In genomic region chr4:151127636-151128548, GRCm38 (mm10) we compare ENCODE assay signal across 9 mouse cellular contexts. TPM values are rescaled to one million over a fixed set of nuclear protein-coding genes. Genes with fewer than 3 reads are reported as not detected.
A peak's percentile ranks its signal among the peaks of the same experiment; 100 is the strongest.
DNase-seq lines count a peak whose midpoint lies in the region; ATAC-seq lines count a peak whose summit lies in the region.
"Had no signal": no experiment of that assay in that cellular context is flagged by ENCODE, and none has a peak within 500 bp of the region (broad histone marks: within the 10 kb centered on the region; RNA-seq: fewer than 3 reads in every experiment).

No protein-coding gene starts in this region.

- 12% methylated on average over 9 of the region's 10 CpGs for WGBS in heart, embryonic 10.5 days
- 6% methylated on average over 9 of the region's 10 CpGs for WGBS in hindbrain, embryonic 13.5 days
- WGBS in midbrain, embryonic 16.5 days = 2% methylated on average over 10 of the region's 10 CpGs

- peak overlapping the region; percentile 93 for H3K27ac ChIP-seq in heart, embryonic 10.5 days
- H3K27ac ChIP-seq in brown adipose tissue, adult 24 weeks (replicated peaks; ENCODE audit: low read depth, low read length) = no peak overlapping the region
- peak overlapping the region; percentile 100 for H3K27ac ChIP-seq in hindbrain, embryonic 13.5 days
- peak overlapping the region; percentile 100 for H3K27ac ChIP-seq in midbrain, embryonic 16.5 days (ENCODE audit: low read length)

- peak overlapping the region; percentile 92 for H3K9ac ChIP-seq in hindbrain, embryonic 13.5 days
- peak overlapping the region; percentile 93 for H3K9ac ChIP-seq in midbrain, embryonic 16.5 days (ENCODE audit: low read depth, low read length)

- ATAC-seq in hindbrain, embryonic 13.5 days (ENCODE audit: low FRiP score) = peak; percentile 55
- peak; percentile 59 for ATAC-seq in midbrain, embryonic 16.5 days
- ATAC-seq in activated CD4-positive, CD25-positive, alpha-beta regulatory T cell, adult 4 months = no peak

- H3K27me3 ChIP-seq in heart, embryonic 10.5 days (ENCODE audit: insufficient read depth, poor library complexity, severe bottlenecking) = peaks cover 26% of the 10 kb centered on the region
- no peaks in the 10 kb centered on the region for H3K27me3 ChIP-seq in hindbrain, embryonic 13.5 days
- H3K27me3 ChIP-seq in midbrain, embryonic 16.5 days (ENCODE audit: control insufficient read depth, insufficient read depth, low read depth, low read length) = no peaks in the 10 kb centered on the region

- peak overlapping the region; percentile 75 for H3K4me3 ChIP-seq in heart, embryonic 10.5 days
- H3K4me3 ChIP-seq in brown adipose tissue, adult 24 weeks (ENCODE audit: insufficient read depth, low read depth, low read length) = peak overlapping the region; percentile 40
- H3K4me3 ChIP-seq in hindbrain, embryonic 13.5 days = peak overlapping the region; percentile 47
- H3K4me3 ChIP-seq in midbrain, embryonic 16.5 days (ENCODE audit: low read depth, low read length) = peak overlapping the region; percentile 51

- intact Hi-C loops in heart, postnatal 14 days (cut with DNase I) = loop anchor here (1.0 kb wide), 1 partner anchor 54 kb away; no protein-coding TSS in a partner anchor

- peaks cover 50% of the 10 kb centered on the region for H3K4me1 ChIP-seq in heart, embryonic 10.5 days
- H3K4me1 ChIP-seq in brown adipose tissue, adult 24 weeks (ENCODE audit: control insufficient read depth, insufficient read depth, insufficient read length, low read length) = no peaks in the 10 kb centered on the region
- peaks cover 62% of the 10 kb centered on the region for H3K4me1 ChIP-seq in hindbrain, embryonic 13.5 days (replicated peaks)
- H3K4me1 ChIP-seq in midbrain, embryonic 16.5 days (ENCODE audit: control insufficient read depth, insufficient read depth, low read length) = peaks cover 41% of the 10 kb centered on the region

- no peaks in the 10 kb centered on the region for H3K9me3 ChIP-seq in heart, embryonic 10.5 days
- no peaks in the 10 kb centered on the region for H3K9me3 ChIP-seq in hindbrain, embryonic 13.5 days
- H3K9me3 ChIP-seq in midbrain, embryonic 16.5 days (replicated peaks; ENCODE audit: control insufficient read depth, low read length, poor library complexity, severe bottlenecking) = no peaks in the 10 kb centered on the region

- no peaks in the 10 kb centered on the region for H3K36me3 ChIP-seq in heart, embryonic 10.5 days
- peaks cover 7% of the 10 kb centered on the region for H3K36me3 ChIP-seq in hindbrain, embryonic 13.5 days
- H3K36me3 ChIP-seq in midbrain, embryonic 16.5 days (ENCODE audit: control insufficient read depth, insufficient read depth, low read length) = no peaks in the 10 kb centered on the region

- DNase-seq in heart, embryonic 10.5 days (ENCODE audit: low spot score) = no peak
- no peak for DNase-seq in heart, postnatal 14 days
- no peak for DNase-seq in gastrocnemius, postnatal 4 days (ENCODE audit: low spot score in 2 of 2)
- no peak for DNase-seq in ovary, postnatal 14 days (ENCODE audit: low spot score)

- peak overlapping the region; percentile 69 for H3K4me2 ChIP-seq in hindbrain, embryonic 13.5 days
- peak overlapping the region; percentile 89 for H3K4me2 ChIP-seq in midbrain, embryonic 16.5 days (ENCODE audit: low read length)

RNA-seq across cellular contexts. Expression of gene Gm13090, which starts 38.5 kb away (rescaled TPM):
- not detected in 2 replicates for polyA plus RNA-seq in heart, embryonic 10.5 days (2016; fragmentation: Nextera tagmentation; extraction: Ambion mirVana)
- total RNA-seq in heart, postnatal 14 days (2021) = not detected
- polyA plus RNA-seq in brown adipose tissue, adult 24 weeks (2012; ENCODE audit: insufficient read depth, insufficient read length, missing spikeins) = not detected in 2 replicates
- polyA plus RNA-seq in hindbrain, embryonic 13.5 days (2015; fragmentation: Nextera tagmentation; extraction: Ambion mirVana) = not detected in 2 replicates
- polyA plus RNA-seq in midbrain, embryonic 16.5 days (2015; fragmentation: Nextera tagmentation; extraction: Ambion mirVana) = not detected in 2 replicates
- polyA plus RNA-seq in activated CD4-positive, CD25-positive, alpha-beta regulatory T cell, adult 4 months (2017; shearing (Covaris generic)) = not detected
- total RNA-seq in gastrocnemius, postnatal 4 days (2021) = not detected
- total RNA-seq: monocyte, adult 5-6 weeks had no signal
